Mouse (Mus musculus) thymus, adult 2 months (tissue): ENCODE measurements around the gene Tmem223. TPM values are rescaled to one million over a fixed set of nuclear protein-coding genes. Genes with fewer than 3 reads are reported as not detected.

Experiments
- DNase-seq: peaks from one replicate; pipeline ENCODE4 v3.0.0; 2021
- H3K27ac ChIP-seq: fragments of 200-500 bp; 2 replicates; pipeline ENCODE4 v1.5.1; 2012; ENCODE audit warnings: low read length, control low read depth; ENCODE audit not compliant: control insufficient read depth, insufficient read depth
- H3K27me3 ChIP-seq: fragments of 200-500 bp; 2 replicates; pipeline ENCODE4 v1.6.1; 2012; ENCODE audit warnings: mild to moderate bottlenecking, low read length, moderate library complexity, mixed read lengths; ENCODE audit not compliant: control insufficient read depth, insufficient read depth
- H3K36me3 ChIP-seq: fragments of 200-500 bp; 2 replicates; pipeline ENCODE4 v1.6.1; 2012; ENCODE audit warnings: mild to moderate bottlenecking, low read length, moderate library complexity; ENCODE audit not compliant: control insufficient read depth, insufficient read depth
- H3K4me1 ChIP-seq: fragments of 200-500 bp; replicated peaks from 2 replicates; pipeline ENCODE4 v1.6.1; 2012; ENCODE audit warnings: low read length; ENCODE audit not compliant: control insufficient read depth, insufficient read depth
- H3K4me3 ChIP-seq: fragments of 200-500 bp; 2 replicates; pipeline ENCODE4 v1.5.1; 2012; ENCODE audit warnings: mild to moderate bottlenecking, low read length, control low read depth, moderate library complexity; ENCODE audit not compliant: control insufficient read depth, insufficient read depth
- CTCF ChIP-seq: fragments of 200-500 bp; IDR thresholded peaks from 2 replicates; pipeline ENCODE4 v1.5.1; 2012; ENCODE audit warnings: mild to moderate bottlenecking, control low read depth, low read length, moderate library complexity, borderline replicate concordance; ENCODE audit not compliant: control insufficient read depth, poor library complexity, insufficient read depth; ENCODE audit errors: extremely low read depth
- POLR2A ChIP-seq: fragments of 200-500 bp; IDR thresholded peaks from 2 replicates; pipeline ENCODE4 v1.6.1; 2012; ENCODE audit warnings: mild to moderate bottlenecking, low read length, control low read depth, moderate library complexity; ENCODE audit not compliant: control insufficient read depth, poor library complexity, insufficient read depth; ENCODE audit errors: extremely low read depth
- WGBS: fragments of 180-500 bp; shearing (Covaris S2); methylation state at CpG from one replicate; pipeline ENCODE4 v1.1.7; 2018; 5-methylcytosine and 5-hydroxymethylcytosine counted together
- polyA plus RNA-seq: library from polyadenylated mRNA; depleted of rRNA; stranded (reverse); fragments of >200 nt; gene quantifications from 2 replicates; pipeline ENCODE4 v1.2.3, GENCODE M21; 2012

The Tmem223 gene
- polyA plus RNA-seq, 1 experiment: 363 TPM

- no peak for TF ChIP-seq CTCF
- no peak for TF ChIP-seq POLR2A
- WGBS: 2% methylated on average over 20 of the region's 20 CpGs
- DNase-seq: peak; percentile 39
- Histone ChIP-seq H3K27me3 (no peaks in the 10 kb centered on the region), H3K36me3 (peaks cover 9% of the 10 kb centered on the region; the same call in 1 of the 2 replicates), H3K4me1 (peaks cover 23% of the 10 kb centered on the region), H3K4me3 (peak overlapping the region; percentile 55), H3K27ac (peak overlapping the region; percentile 65)
Measured at GRCm38 (mm10) chr19:8774951-8775421, 4.2 kb downstream of the Tmem223 start.

GRCm38 (mm10) chr19:8786008-8786781 lies 15.4 kb downstream of the Tmem223 start, which contains the start of gene Taf6l:
Gene Taf6l (minus strand): TSS chr19:8786417.
- WGBS: 3% methylated on average over 32 of the region's 32 CpGs
- TF ChIP-seq POLR2A: 0 out of 2 replicates have a peak, but pooled peaks have one; percentile 17
- peak; percentile 59; the same call in 1 of the 2 replicates for TF ChIP-seq CTCF

GRCm38 (mm10) chr19:8788521-8788920 lies 17.7 kb downstream of the Tmem223 start:
- Histone ChIP-seq H3K27ac (no peak overlapping the region), H3K36me3 (peaks cover 13% of the 10 kb centered on the region), H3K4me1 (0 out of 2 replicates have a peak, but pooled peaks cover 2% of the 10 kb centered on the region), H3K27me3 (no peaks in the 10 kb centered on the region), H3K4me3 (no peak overlapping the region)
- DNase-seq: no peak
- TF ChIP-seq CTCF: no peak
- no peak for TF ChIP-seq POLR2A
- WGBS: 84% methylated on average over 3 of the region's 3 CpGs

More at GRCm38 (mm10) chr19:8786008-8786781, 15.4 kb downstream of the Tmem223 start, which contains the start of gene Taf6l:
- Histone ChIP-seq H3K4me3 (peak within 1 kb of the TSS; percentile 73), H3K36me3 (peaks cover 3% of the 10 kb centered on the region; the same call in 1 of the 2 replicates), H3K27me3 (no peaks in the 10 kb centered on the region), H3K27ac (no peak within 1 kb of the TSS), H3K4me1 (0 out of 2 replicates have a peak, but pooled peaks cover 2% of the 10 kb centered on the region)
- DNase-seq: peak; percentile 92

- H3K27ac ChIP-seq: no peak overlapping the region
- WGBS: 80% methylated on average over 1 of the region's 1 CpGs
- peaks cover 20% of the 10 kb centered on the region for H3K36me3 ChIP-seq
- DNase-seq: no peak
- H3K4me1 ChIP-seq: 0 out of 2 replicates have a peak, but pooled peaks cover 2% of the 10 kb centered on the region
- H3K4me3 ChIP-seq: no peak overlapping the region
- TF ChIP-seq CTCF (no peak), POLR2A (no peak)
- H3K27me3 ChIP-seq: no peaks in the 10 kb centered on the region
Measured at GRCm38 (mm10) chr19:8789171-8789570, 18.4 kb downstream of the Tmem223 start.

- WGBS: 84% methylated on average over 7 of the region's 7 CpGs
- Histone ChIP-seq H3K36me3 (peaks cover 25% of the 10 kb centered on the region), H3K4me3 (no peak overlapping the region), H3K27ac (no peak overlapping the region), H3K4me1 (0 out of 2 replicates have a peak, but pooled peaks cover 2% of the 10 kb centered on the region), H3K27me3 (no peaks in the 10 kb centered on the region)
- TF ChIP-seq CTCF: no peak
- no peak for TF ChIP-seq POLR2A
- no peak for DNase-seq
Measured at GRCm38 (mm10) chr19:8790171-8790570, 19.4 kb downstream of the Tmem223 start.

- peak; percentile 86 for DNase-seq
Measured at GRCm38 (mm10) chr19:8798264-8798946, 27.6 kb downstream of the Tmem223 start, which contains the start of gene Polr2g. Gene Polr2g (minus strand): TSS chr19:8798577.

GRCm38 (mm10) chr19:8798947-8799315 lies 28.1 kb downstream of the Tmem223 start:
- no peak for TF ChIP-seq POLR2A
- TF ChIP-seq CTCF: no peak
- H3K4me3 ChIP-seq: no peak overlapping the region
- no peaks in the 10 kb centered on the region for H3K27me3 ChIP-seq
- no peak for DNase-seq
- no peak overlapping the region for H3K27ac ChIP-seq
- peaks cover 15% of the 10 kb centered on the region; the same call in 1 of the 2 replicates for H3K4me1 ChIP-seq
- peaks cover 7% of the 10 kb centered on the region for H3K36me3 ChIP-seq

More at GRCm38 (mm10) chr19:8798264-8798946, 27.6 kb downstream of the Tmem223 start, which contains the start of gene Polr2g:
- peaks cover 13% of the 10 kb centered on the region for H3K36me3 ChIP-seq
- peak within 1 kb of the TSS; percentile 67 for H3K27ac ChIP-seq
- TF ChIP-seq POLR2A (peak; percentile 75), CTCF (0 out of 2 replicates have a peak, but pooled peaks have one; percentile 47)
- H3K27me3 ChIP-seq: no peaks in the 10 kb centered on the region
- under 1% methylated on average over 25 of the region's 25 CpGs for WGBS
- H3K4me1 ChIP-seq: peaks cover 11% of the 10 kb centered on the region; the same call in 1 of the 2 replicates
- peak within 1 kb of the TSS; percentile 88 for H3K4me3 ChIP-seq
